Mouse (Mus musculus): ENCODE measurements around the gene Mef2d. TPM values are rescaled to one million over a fixed set of nuclear protein-coding genes. Genes with fewer than 3 reads are reported as not detected.

The Mef2d gene
- polyA plus RNA-seq, 1 experiment: 343 TPM

- DNase-seq: no peak
- Histone ChIP-seq H3K27ac (ENCODE audit: control insufficient read depth, insufficient read depth, low read length) (peak overlapping the region; percentile 24; the same call in 1 of the 2 replicates), H3K27me3 (ENCODE audit: control insufficient read depth, insufficient read depth, low read length) (no peaks in the 10 kb centered on the region), H3K4me3 (ENCODE audit: control insufficient read depth, insufficient read depth, low read length) (peak overlapping the region; percentile 56), H3K36me3 (ENCODE audit: control insufficient read depth, insufficient read depth, low read length) (no peaks in the 10 kb centered on the region), H3K4me1 (replicated peaks; ENCODE audit: control insufficient read depth, insufficient read depth, low read length) (peaks cover 72% of the 10 kb centered on the region)
- no peak for TF ChIP-seq POLR2A (IDR thresholded peaks at IDR 0.05; ENCODE audit: control insufficient read depth, extremely low read depth, insufficient read depth, low read length, poor library complexity)
- TF ChIP-seq CTCF (IDR thresholded peaks at IDR 0.05; ENCODE audit: borderline replicate concordance, control insufficient read depth, extremely low read depth, insufficient read depth, low read length, poor library complexity): no peak
- WGBS: 74% methylated on average over 6 of the region's 6 CpGs
Observed at GRCm38 (mm10) chr3:88144648-88145410, 2.7 kb downstream of the Mef2d start.

- H3K27me3 ChIP-seq (ENCODE audit: control insufficient read depth, insufficient read depth, low read length): no peaks in the 10 kb centered on the region
- H3K4me1 ChIP-seq (replicated peaks; ENCODE audit: control insufficient read depth, insufficient read depth, low read length): peaks cover 72% of the 10 kb centered on the region
- H3K27ac ChIP-seq (ENCODE audit: control insufficient read depth, insufficient read depth, low read length): peak overlapping the region; percentile 80; the same call in 1 of the 2 replicates
- no peaks in the 10 kb centered on the region for H3K36me3 ChIP-seq (ENCODE audit: control insufficient read depth, insufficient read depth, low read length)
- H3K4me3 ChIP-seq (ENCODE audit: control insufficient read depth, insufficient read depth, low read length): peak overlapping the region; percentile 28
- peak; percentile 57 for DNase-seq
- TF ChIP-seq POLR2A (IDR thresholded peaks at IDR 0.05; ENCODE audit: control insufficient read depth, extremely low read depth, insufficient read depth, low read length, poor library complexity) (no peak), CTCF (IDR thresholded peaks at IDR 0.05; ENCODE audit: borderline replicate concordance, control insufficient read depth, extremely low read depth, insufficient read depth, low read length, poor library complexity) (peak; percentile 36; the same call in 1 of the 2 replicates)
- WGBS: 2% methylated on average over 4 of the region's 4 CpGs
Observed at GRCm38 (mm10) chr3:88145411-88145782, 3.2 kb downstream of the Mef2d start.

- Histone ChIP-seq H3K27ac (ENCODE audit: control insufficient read depth, insufficient read depth, low read length) (peak overlapping the region; percentile 80), H3K36me3 (ENCODE audit: control insufficient read depth, insufficient read depth, low read length) (no peaks in the 10 kb centered on the region), H3K4me1 (replicated peaks; ENCODE audit: control insufficient read depth, insufficient read depth, low read length) (peaks cover 72% of the 10 kb centered on the region), H3K27me3 (ENCODE audit: control insufficient read depth, insufficient read depth, low read length) (no peaks in the 10 kb centered on the region), H3K4me3 (ENCODE audit: control insufficient read depth, insufficient read depth, low read length) (peak overlapping the region; percentile 28; the same call in 1 of the 2 replicates)
- DNase-seq: no peak
- WGBS: 53% methylated on average over 5 of the region's 5 CpGs
- TF ChIP-seq CTCF (IDR thresholded peaks at IDR 0.05; ENCODE audit: borderline replicate concordance, control insufficient read depth, extremely low read depth, insufficient read depth, low read length, poor library complexity) (no peak), POLR2A (IDR thresholded peaks at IDR 0.05; ENCODE audit: control insufficient read depth, extremely low read depth, insufficient read depth, low read length, poor library complexity) (no peak)
Observed at GRCm38 (mm10) chr3:88145952-88146351, 3.8 kb downstream of the Mef2d start.

- DNase-seq: no peak
- peak overlapping the region; percentile 22 for H3K4me3 ChIP-seq (ENCODE audit: control insufficient read depth, insufficient read depth, low read length)
- peak overlapping the region; percentile 80 for H3K27ac ChIP-seq (ENCODE audit: control insufficient read depth, insufficient read depth, low read length)
- no peaks in the 10 kb centered on the region for H3K27me3 ChIP-seq (ENCODE audit: control insufficient read depth, insufficient read depth, low read length)
- peaks cover 73% of the 10 kb centered on the region for H3K4me1 ChIP-seq (replicated peaks; ENCODE audit: control insufficient read depth, insufficient read depth, low read length)
- TF ChIP-seq CTCF (IDR thresholded peaks at IDR 0.05; ENCODE audit: borderline replicate concordance, control insufficient read depth, extremely low read depth, insufficient read depth, low read length, poor library complexity): no peak
- no peak for TF ChIP-seq POLR2A (IDR thresholded peaks at IDR 0.05; ENCODE audit: control insufficient read depth, extremely low read depth, insufficient read depth, low read length, poor library complexity)
- no peaks in the 10 kb centered on the region for H3K36me3 ChIP-seq (ENCODE audit: control insufficient read depth, insufficient read depth, low read length)
- 23% methylated on average over 5 of the region's 5 CpGs for WGBS
Observed at GRCm38 (mm10) chr3:88146376-88147112, 4.4 kb downstream of the Mef2d start.

- Histone ChIP-seq H3K4me3 (ENCODE audit: control insufficient read depth, insufficient read depth, low read length) (no peak overlapping the region), H3K36me3 (ENCODE audit: control insufficient read depth, insufficient read depth, low read length) (no peaks in the 10 kb centered on the region), H3K4me1 (replicated peaks; ENCODE audit: control insufficient read depth, insufficient read depth, low read length) (peaks cover 78% of the 10 kb centered on the region), H3K27me3 (ENCODE audit: control insufficient read depth, insufficient read depth, low read length) (no peaks in the 10 kb centered on the region), H3K27ac (ENCODE audit: control insufficient read depth, insufficient read depth, low read length) (peak overlapping the region; percentile 80)
- DNase-seq: peak; percentile 74
- no peak for TF ChIP-seq CTCF (IDR thresholded peaks at IDR 0.05; ENCODE audit: borderline replicate concordance, control insufficient read depth, extremely low read depth, insufficient read depth, low read length, poor library complexity)
- no peak for TF ChIP-seq POLR2A (IDR thresholded peaks at IDR 0.05; ENCODE audit: control insufficient read depth, extremely low read depth, insufficient read depth, low read length, poor library complexity)
- WGBS: 9% methylated on average over 2 of the region's 2 CpGs
Observed at GRCm38 (mm10) chr3:88147444-88147843, 5.3 kb downstream of the Mef2d start.

GRCm38 (mm10) chr3:88147866-88148265 is 5.7 kb downstream of the Mef2d start:
- no peak overlapping the region for H3K4me3 ChIP-seq (ENCODE audit: control insufficient read depth, insufficient read depth, low read length)
- 88% methylated on average over 1 of the region's 1 CpGs for WGBS
- TF ChIP-seq POLR2A (IDR thresholded peaks at IDR 0.05; ENCODE audit: control insufficient read depth, extremely low read depth, insufficient read depth, low read length, poor library complexity) (no peak), CTCF (IDR thresholded peaks at IDR 0.05; ENCODE audit: borderline replicate concordance, control insufficient read depth, extremely low read depth, insufficient read depth, low read length, poor library complexity) (no peak)
- H3K27ac ChIP-seq (ENCODE audit: control insufficient read depth, insufficient read depth, low read length): peak overlapping the region; percentile 52; the same call in 1 of the 2 replicates
- H3K27me3 ChIP-seq (ENCODE audit: control insufficient read depth, insufficient read depth, low read length): no peaks in the 10 kb centered on the region
- peaks cover 78% of the 10 kb centered on the region for H3K4me1 ChIP-seq (replicated peaks; ENCODE audit: control insufficient read depth, insufficient read depth, low read length)
- H3K36me3 ChIP-seq (ENCODE audit: control insufficient read depth, insufficient read depth, low read length): no peaks in the 10 kb centered on the region
- no peak for DNase-seq

Measured in thymus, adult 2 months (tissue).